Mouse (Mus musculus): ENCODE measurements around the gene Capzb. TPM values are rescaled to one million over a fixed set of nuclear protein-coding genes. Genes with fewer than 3 reads are reported as not detected.
A peak's percentile ranks its signal among the peaks of the same experiment; 100 is the strongest.

Gene Capzb
- polyA plus RNA-seq, 1 experiment from 2014 or later: 330 TPM

DNA sequence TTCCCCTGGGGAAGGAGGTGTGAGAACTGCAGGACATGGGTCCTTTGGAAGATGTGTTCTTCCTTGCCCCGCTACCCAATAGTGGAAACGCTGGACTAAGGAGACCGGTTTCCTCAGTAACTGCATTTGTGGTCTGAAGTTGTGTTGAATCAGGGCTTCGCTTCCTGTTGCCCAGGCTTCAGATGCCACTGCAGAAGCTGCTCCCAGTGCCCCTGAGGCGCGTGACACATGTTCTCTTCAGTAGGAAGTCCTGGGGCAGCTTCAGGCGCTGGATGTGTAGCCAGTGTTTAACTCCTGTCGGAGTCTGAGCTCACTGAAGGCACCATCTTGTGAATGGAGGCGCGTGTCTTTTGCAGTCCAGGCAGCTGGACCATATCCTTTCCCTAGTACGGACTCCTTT is 4.8 kb upstream of the Capzb start:
- Histone ChIP-seq H3K4me3 (no peak overlapping the region), H3K4me1 (peaks cover 15% of the 10 kb centered on the region), H3K27me3 (replicated peaks) (no peaks in the 10 kb centered on the region), H3K4me2 (no peak overlapping the region), H3K9me3 (no peaks in the 10 kb centered on the region), H3K9ac (no peak overlapping the region), H3K27ac (no peak overlapping the region), H3K36me3 (replicated peaks) (no peaks in the 10 kb centered on the region)
- ATAC-seq (replicated peaks): no peak
- 85% methylated on average over 11 of the region's 11 CpGs for WGBS

DNA sequence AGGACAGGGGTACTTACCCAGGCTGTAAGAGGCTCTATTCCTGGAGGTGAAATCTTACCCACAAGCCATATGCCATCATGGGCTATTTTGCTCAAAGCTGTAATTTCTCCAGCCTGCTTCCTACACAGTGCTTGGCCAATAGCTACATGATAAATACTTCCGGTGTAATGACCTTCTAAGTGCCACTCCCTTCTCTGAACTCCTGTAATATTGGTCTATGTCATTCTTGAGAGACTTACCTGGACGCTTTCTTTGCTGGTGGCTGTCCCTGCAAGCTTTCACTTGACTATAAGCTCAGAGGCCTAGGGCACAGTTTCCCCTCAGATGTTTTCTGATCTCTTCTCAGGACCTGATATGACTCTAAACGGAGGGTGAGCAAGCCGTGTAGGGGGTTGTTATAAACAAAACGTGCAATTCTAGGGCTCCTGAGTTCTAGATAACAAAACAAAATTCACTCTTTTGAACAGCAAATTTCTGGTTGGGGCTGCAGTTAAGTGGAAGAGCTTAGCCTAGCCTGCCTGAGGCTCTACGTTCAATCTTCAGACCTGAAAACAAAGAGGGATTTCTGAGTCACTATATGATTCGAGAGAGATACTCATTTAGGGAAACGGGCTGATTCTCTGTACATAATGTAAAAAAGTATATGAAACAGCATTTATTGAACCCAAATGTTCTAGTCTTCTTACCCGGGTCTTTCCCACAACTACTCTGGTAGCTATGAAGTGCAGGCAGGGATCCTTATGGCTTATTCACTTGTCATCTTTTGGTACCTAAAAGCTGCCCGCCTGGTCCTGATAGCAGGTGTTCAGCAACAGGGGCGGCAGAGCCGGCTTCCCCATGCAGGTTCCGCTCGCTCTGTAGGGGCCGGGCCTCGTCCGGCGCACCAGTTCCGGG is 847 bp upstream of the Capzb start:
- peak; percentile 80; the same call in 1 of the 2 replicates for ATAC-seq (replicated peaks)
- H3K4me2 ChIP-seq: peak overlapping the region; percentile 99
- H3K27ac ChIP-seq: peak overlapping the region; percentile 90
- H3K36me3 ChIP-seq (replicated peaks): no peaks in the 10 kb centered on the region
- peaks cover 39% of the 10 kb centered on the region for H3K4me1 ChIP-seq
- no peaks in the 10 kb centered on the region for H3K9me3 ChIP-seq
- H3K4me3 ChIP-seq: peak overlapping the region; percentile 97
- peak overlapping the region; percentile 74 for H3K9ac ChIP-seq
- WGBS: 19% methylated on average over 19 of the region's 19 CpGs
- no peaks in the 10 kb centered on the region for H3K27me3 ChIP-seq (replicated peaks)

DNA sequence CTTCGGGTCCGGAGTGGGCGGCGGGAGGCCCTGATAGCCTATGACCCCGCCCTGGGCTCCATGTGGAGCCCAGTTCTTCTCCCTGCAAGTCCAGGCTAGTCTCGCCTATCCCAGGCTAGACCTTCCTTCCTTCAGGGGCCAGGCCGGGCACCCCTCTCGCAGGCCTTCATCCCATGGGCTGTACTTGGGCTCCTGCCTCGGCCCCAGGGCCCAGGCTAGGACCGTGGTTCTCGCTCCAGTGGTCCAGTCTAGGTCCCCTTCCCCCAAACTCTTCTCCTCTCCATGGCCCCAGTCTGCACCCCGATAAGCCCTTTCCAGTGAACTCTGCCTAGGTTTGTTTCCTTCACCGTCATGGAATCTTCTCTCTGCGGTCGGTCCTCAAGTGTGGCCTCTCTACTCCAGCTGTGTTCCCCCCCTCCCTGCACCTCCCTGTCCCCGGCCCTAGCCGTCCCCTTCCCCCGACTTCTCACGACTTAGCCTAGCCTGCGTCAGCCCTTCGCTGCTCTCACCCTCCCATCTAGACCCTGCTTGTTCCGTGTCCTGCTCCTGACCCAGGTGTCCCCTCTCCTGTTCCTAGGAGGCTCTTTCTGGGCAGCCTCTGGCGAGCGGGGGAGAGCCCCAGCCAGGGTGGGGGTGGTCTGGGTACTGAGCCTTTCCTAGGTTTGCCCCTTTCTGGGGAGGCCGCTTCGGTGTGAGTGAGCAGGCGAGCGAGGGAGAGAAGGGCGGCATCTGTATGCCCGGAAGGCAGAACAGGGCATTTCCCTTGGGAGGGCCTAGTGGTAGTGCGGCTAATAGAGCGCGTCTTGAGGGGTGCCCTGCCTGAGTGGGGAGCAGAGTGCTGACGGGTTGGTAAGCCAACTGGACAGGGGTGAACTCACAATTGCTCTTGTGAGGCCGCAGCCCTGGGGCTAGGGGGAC is 736 bp downstream of the Capzb start:
- peak overlapping the region; percentile 99 for H3K4me2 ChIP-seq
- H3K27ac ChIP-seq: peak overlapping the region; percentile 90
- 7% methylated on average over 30 of the region's 35 CpGs for WGBS
- H3K27me3 ChIP-seq (replicated peaks): no peaks in the 10 kb centered on the region
- peak; percentile 43 for ATAC-seq (replicated peaks)
- peak overlapping the region; percentile 97 for H3K4me3 ChIP-seq
- no peaks in the 10 kb centered on the region for H3K9me3 ChIP-seq
- H3K9ac ChIP-seq: peak overlapping the region; percentile 91
- H3K4me1 ChIP-seq: peaks cover 39% of the 10 kb centered on the region
- no peaks in the 10 kb centered on the region for H3K36me3 ChIP-seq (replicated peaks)

DNA sequence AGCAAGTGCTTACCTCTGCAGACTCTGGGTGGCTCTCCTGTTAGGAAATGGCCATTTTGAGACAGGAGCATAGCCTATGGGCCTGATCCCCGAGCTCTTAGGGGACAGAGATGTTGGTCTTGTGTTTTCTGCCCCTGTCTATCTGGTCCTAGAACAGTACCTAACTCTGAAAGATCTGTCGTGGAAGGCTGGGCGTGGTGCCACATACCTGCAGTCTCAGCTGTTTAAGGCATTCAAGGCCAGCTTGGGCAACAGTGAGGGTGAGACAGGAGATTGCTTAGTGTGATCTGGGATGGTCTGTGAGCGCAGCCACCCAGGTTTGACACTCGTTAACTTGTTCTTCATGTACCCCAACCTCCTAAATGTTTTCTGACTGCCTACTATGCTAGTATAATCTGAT is 2.4 kb downstream of the Capzb start:
- H3K27me3 ChIP-seq (replicated peaks): no peaks in the 10 kb centered on the region
- no peaks in the 10 kb centered on the region for H3K36me3 ChIP-seq (replicated peaks)
- no peak for ATAC-seq (replicated peaks)
- H3K4me2 ChIP-seq: 0 out of 2 replicates have a peak overlapping the region, but pooled peaks have one; percentile 99
- H3K27ac ChIP-seq: no peak overlapping the region
- no peak overlapping the region for H3K9ac ChIP-seq
- H3K9me3 ChIP-seq: no peaks in the 10 kb centered on the region
- peaks cover 39% of the 10 kb centered on the region for H3K4me1 ChIP-seq
- H3K4me3 ChIP-seq: no peak overlapping the region
- 86% methylated on average over 5 of the region's 5 CpGs for WGBS

DNA sequence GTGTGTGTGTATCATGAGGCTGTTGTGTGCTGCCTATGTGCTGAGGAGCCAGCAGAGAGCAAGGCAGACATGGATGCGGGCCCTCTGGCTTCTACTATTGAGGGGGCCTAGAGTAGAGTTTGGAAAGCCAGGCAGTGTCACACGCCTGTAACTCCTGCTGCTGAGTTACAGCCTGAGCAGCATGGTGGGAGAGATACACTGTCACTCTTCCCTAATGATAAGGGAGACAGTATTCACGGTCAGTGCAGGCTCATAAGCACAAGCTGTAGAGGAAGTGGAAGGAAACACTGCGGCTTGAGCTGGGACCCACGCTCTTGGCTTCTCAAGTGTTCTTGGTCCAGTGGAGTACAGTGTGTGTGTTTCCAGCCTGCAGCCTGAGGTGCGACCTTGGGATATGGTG is 3.8 kb downstream of the Capzb start:
- WGBS: 84% methylated on average over 6 of the region's 6 CpGs

DNA sequence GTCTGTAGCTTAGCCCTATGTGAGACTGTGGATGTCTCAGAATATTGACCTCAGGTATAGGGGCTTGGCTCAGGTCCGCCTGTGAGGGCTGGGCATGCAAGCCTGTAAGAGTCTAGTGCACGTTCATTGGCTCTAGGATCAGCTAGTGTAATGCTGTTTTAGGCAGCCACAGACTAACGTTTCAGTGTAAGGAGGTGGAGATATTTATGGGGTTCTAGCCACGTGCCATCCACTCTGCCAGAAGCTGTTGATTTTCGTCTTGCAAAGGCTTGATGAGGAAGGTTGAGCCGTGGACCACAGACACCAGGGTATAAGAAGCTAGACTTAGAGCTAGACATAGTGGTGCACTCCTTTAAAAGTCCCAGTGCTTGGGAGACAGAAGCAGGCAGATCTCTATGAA is 4.2 kb downstream of the Capzb start:
- H3K27me3 ChIP-seq (replicated peaks): no peaks in the 10 kb centered on the region
- peaks cover 26% of the 10 kb centered on the region for H3K4me1 ChIP-seq
- WGBS: 86% methylated on average over 6 of the region's 6 CpGs
- H3K36me3 ChIP-seq (replicated peaks): no peaks in the 10 kb centered on the region
- H3K4me3 ChIP-seq: no peak overlapping the region
- no peaks in the 10 kb centered on the region for H3K9me3 ChIP-seq
- no peak overlapping the region for H3K4me2 ChIP-seq
- H3K9ac ChIP-seq: no peak overlapping the region
- no peak overlapping the region for H3K27ac ChIP-seq
- ATAC-seq (replicated peaks): no peak

More for the DNA sequence above, 3.8 kb downstream of the Capzb start:
- Histone ChIP-seq H3K9me3 (no peaks in the 10 kb centered on the region), H3K27me3 (replicated peaks) (no peaks in the 10 kb centered on the region), H3K9ac (no peak overlapping the region), H3K36me3 (replicated peaks) (no peaks in the 10 kb centered on the region), H3K4me1 (peaks cover 31% of the 10 kb centered on the region), H3K4me3 (no peak overlapping the region), H3K4me2 (no peak overlapping the region), H3K27ac (no peak overlapping the region)
- no peak for ATAC-seq (replicated peaks)

DNA sequence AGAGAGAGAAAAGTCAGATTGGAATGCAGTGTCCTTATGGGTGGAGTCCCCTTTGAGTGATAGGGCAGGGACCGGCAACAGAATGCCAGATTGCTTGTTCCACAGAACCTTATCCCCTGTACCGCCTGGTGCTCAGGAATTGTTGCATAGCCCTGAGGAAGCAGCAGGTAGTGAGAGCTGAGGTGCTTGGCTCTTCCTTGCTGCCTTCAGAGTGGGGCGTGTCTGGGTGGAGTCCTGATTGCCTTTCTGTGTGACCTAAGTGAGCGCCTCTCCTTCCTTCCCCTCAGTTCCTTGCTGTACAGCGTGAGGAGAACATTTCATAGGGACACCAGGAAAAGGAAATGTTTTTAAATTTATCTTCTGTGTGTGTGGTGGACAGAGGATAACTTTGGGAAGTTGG is 4.8 kb downstream of the Capzb start:
- no peaks in the 10 kb centered on the region for H3K27me3 ChIP-seq (replicated peaks)
- H3K9ac ChIP-seq: no peak overlapping the region
- H3K27ac ChIP-seq: no peak overlapping the region
- no peaks in the 10 kb centered on the region for H3K9me3 ChIP-seq
- no peak overlapping the region for H3K4me2 ChIP-seq
- WGBS: 84% methylated on average over 5 of the region's 5 CpGs
- H3K36me3 ChIP-seq (replicated peaks): no peaks in the 10 kb centered on the region
- peaks cover 24% of the 10 kb centered on the region for H3K4me1 ChIP-seq
- H3K4me3 ChIP-seq: no peak overlapping the region
- ATAC-seq (replicated peaks): no peak

DNA sequence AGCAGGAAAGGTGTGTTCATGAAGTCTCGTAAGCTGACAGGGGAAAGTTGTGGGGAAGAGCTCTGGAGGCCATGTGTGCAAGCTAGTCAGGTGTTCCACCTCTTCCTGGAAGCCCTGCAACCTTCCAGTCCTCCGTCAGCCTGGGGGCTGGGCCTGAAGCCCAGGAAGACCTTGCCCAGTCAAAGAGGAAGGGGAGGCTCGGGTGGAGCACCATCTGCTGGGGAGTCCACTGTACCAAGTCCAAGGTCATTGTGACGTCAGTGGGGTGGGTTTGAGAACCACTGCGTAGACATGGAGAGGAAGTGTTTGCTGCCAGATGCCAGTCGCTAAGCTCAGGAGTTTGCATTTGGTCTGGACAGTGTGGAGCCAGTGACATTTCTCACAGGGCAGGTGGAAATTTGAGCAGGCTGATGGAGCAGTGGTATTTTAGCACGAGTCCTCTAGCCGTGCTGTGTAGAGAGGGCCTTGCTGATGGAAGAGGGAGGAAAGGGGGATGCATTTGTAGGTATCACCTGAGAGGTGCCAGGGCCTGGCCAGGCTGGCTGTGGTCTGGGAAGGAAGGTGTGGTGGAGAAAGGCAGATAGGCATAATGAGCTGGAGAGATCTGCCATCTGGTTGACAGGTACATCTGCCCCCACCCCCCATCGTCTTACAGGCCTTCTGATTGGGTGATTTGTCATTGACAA is 5.4 kb downstream of the Capzb start:
- Histone ChIP-seq H3K4me3 (no peak overlapping the region), H3K9ac (no peak overlapping the region)
- WGBS: 83% methylated on average over 9 of the region's 9 CpGs

DNA sequence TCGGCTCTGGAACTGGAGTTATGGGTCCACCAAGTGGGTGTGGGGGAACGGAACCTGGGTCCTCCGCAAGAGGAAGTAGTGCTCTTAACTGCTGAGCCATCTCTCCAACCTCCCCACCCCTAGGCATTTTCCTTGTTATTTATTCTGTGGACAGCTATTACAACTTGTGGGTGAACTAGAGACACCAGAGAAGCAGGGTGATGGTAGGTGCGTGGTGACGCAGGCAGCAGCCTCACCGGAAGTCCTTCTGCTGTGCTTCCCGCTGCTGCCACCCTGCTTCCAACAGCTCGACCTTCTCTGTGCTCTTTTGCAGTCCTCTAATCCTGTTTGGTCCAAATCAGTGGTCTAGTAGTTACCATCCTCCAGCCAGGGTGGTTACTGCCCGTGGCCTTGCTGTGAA is 6.4 kb downstream of the Capzb start:
- H3K9ac ChIP-seq: no peak overlapping the region
- H3K36me3 ChIP-seq (replicated peaks): no peaks in the 10 kb centered on the region
- no peaks in the 10 kb centered on the region for H3K27me3 ChIP-seq (replicated peaks)
- H3K4me2 ChIP-seq: no peak overlapping the region
- no peak overlapping the region for H3K27ac ChIP-seq
- WGBS: 89% methylated on average over 9 of the region's 9 CpGs
- no peak overlapping the region for H3K4me3 ChIP-seq
- H3K4me1 ChIP-seq: peaks cover 15% of the 10 kb centered on the region
- no peaks in the 10 kb centered on the region for H3K9me3 ChIP-seq
- ATAC-seq (replicated peaks): no peak

More for the DNA sequence above, 5.4 kb downstream of the Capzb start:
- Histone ChIP-seq H3K4me1 (peaks cover 24% of the 10 kb centered on the region), H3K9me3 (no peaks in the 10 kb centered on the region), H3K4me2 (no peak overlapping the region), H3K27ac (no peak overlapping the region), H3K27me3 (replicated peaks) (no peaks in the 10 kb centered on the region), H3K36me3 (replicated peaks) (no peaks in the 10 kb centered on the region)
- ATAC-seq (replicated peaks): no peak

DNA sequence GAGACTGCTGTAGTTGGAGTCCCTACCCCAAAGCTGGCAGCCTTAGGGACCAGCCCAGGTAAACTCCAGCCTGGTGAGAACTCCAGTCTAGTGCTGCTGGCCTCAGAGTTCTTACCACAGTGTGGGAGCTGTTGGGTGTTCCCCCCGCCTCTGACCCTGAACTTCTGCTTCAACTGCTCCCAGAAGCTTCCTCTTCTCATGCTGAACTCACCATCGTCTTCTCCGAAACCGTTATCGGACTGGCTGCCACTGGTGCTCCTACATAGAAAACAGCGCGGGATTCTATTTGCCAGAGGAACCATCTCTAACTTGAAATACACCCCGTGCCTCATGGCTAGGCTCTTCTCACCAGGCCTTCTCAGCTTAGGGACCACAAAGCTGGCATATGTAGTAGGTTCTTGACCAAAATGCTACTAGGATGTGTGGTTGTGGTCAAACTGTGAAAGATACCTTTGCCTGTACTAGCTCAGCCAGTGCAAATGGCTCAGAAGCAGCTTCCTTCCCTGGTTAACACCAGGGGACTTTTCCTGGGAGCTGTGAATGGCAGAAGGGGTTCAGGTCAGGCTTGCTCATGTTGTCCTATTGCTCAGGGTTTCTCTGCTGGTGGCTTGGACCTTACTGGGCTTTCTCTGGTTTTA is 7.1 kb downstream of the Capzb start:
- ATAC-seq (replicated peaks): no peak
- Histone ChIP-seq H3K4me2 (no peak overlapping the region), H3K27me3 (replicated peaks) (no peaks in the 10 kb centered on the region), H3K36me3 (replicated peaks) (no peaks in the 10 kb centered on the region), H3K9me3 (no peaks in the 10 kb centered on the region), H3K9ac (no peak overlapping the region), H3K4me3 (no peak overlapping the region), H3K27ac (no peak overlapping the region), H3K4me1 (peaks cover 8% of the 10 kb centered on the region)
- WGBS: 94% methylated on average over 8 of the region's 8 CpGs

DNA sequence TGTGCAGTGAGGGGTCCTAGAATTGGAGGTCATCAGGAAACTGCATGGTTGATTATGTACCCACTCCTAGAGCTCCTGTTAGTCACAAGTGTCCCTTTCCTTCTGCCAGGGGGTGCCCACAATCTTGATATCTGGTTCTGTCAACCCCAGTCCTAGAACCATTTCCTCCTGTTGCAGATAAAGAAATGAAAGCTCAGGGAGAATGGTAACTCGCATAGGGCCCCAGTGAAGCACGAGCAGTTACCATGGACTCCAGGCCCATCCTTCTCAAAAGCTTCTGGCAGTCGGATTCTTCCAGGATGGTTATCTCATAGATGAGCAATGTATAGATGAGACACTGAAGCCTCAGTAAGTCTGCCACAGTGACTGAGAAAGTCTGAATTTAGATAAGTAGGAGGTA is 8.2 kb downstream of the Capzb start:
- no peak overlapping the region for H3K4me3 ChIP-seq
- no peak overlapping the region for H3K27ac ChIP-seq
- H3K36me3 ChIP-seq (replicated peaks): no peaks in the 10 kb centered on the region
- H3K27me3 ChIP-seq (replicated peaks): no peaks in the 10 kb centered on the region
- no peaks in the 10 kb centered on the region for H3K9me3 ChIP-seq
- 87% methylated on average over 3 of the region's 3 CpGs for WGBS
- no peaks in the 10 kb centered on the region for H3K4me1 ChIP-seq
- no peak overlapping the region for H3K9ac ChIP-seq
- no peak for ATAC-seq (replicated peaks)
- H3K4me2 ChIP-seq: no peak overlapping the region

All from midbrain, embryonic 15.5 days (tissue).